Mouse (Mus musculus) testis, postnatal 10 days (tissue): ENCODE results near the gene Abtb1.

Experiments
- DNase-seq: peaks from one replicate; pipeline ENCODE4 v3.0.0; 2021; ENCODE audit warnings: low spot score

Abtb1 gene

DNA sequence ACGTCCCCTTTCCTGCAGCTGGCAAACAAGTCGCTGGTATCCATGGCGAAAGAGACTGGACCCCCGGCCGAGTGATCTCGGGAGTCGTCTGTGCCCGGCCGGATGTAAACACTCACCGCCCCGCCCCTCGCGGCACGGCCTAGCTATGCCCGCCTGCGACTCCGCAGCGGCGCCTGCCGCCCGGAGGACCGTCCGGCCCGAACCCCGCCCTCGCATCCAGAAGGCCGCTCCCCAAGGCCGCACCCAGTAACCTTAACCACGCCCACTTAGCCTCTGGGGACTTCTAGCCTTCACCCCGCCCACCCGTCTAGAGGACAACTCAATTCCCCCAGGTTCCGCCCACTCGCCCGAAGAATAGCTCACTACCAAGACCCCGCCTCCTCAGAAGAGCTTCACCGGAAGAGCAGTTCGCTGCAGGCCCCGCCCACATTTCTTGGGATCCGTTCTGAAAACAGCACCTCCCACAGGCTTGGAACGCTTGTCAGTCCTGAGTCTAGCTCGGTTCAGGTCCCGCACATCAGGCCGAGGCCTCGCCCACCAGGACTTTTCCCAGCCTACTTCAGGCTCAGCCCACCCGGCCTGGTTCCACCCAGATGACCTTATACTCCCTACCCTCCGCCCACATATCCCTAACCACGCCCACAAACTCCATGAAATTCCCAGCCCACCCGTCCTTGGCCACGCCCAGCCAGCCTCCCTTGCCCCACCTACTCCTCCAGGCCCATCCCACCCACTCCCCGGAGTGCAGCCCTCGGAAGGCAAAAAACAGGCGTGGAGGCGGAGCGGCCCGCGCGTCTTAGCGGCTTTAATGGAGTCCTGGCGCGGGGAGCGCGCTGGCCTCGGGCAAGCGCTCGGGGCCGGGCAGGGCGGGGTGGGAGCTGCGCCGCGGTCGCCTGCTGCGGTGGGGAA, at the start of gene Abtb1:
Gene Abtb1, minus strand, starts transcription at position 204 of the 909 bp plus-strand sequence.
- peak; percentile 100 for DNase-seq

DNA sequence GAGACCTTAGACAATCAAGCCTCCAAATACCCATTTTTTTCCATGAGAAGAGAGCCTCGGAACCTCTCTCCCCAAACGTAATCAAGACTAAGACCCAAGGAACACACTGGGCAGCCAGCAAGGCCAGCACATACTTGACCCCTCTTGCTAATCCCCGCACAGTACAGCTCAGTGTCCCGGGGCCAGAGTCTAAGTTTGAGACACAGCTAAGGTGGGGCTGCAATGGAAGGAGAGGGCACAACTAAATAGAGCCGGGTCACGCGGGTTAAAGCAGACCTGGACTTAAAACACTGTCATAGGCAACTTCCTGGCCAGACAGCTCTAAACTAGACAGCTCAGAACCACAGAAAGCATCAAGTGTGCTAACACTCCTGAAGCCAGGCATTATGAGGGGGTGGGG, 49.0 kb upstream of the Abtb1 start:
- DNase-seq, result no peak

DNA sequence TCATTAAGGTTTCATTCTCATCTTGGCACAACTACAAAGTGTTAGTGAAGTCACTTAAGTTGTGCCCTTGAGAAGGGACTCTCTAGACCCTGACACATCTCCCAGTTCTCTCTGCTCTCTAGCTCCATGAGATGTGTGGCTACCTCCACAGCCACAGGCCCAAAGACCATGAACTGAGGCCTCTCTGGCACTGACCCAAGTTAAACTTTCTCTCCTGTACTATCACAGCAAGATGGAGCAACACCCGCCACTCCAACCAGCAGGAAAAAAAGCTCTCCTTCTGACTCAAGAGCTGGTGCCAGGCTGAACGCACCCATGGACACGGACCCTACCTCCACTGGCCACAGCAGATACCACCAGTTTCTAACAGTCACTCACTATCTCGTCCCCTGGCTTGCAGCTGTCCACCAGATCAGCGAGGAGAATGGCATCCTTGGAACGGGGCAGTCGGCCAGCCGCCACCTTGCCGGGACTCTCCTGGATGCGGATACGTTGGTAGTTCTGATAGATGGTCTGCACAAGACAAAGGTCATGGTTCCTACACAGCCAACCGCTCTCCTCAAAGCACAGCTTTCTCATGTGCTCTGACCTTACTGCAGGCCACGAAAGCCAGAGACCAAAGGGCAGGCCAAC, 47.7 kb upstream of the Abtb1 start:
- DNase-seq, result no peak

DNA sequence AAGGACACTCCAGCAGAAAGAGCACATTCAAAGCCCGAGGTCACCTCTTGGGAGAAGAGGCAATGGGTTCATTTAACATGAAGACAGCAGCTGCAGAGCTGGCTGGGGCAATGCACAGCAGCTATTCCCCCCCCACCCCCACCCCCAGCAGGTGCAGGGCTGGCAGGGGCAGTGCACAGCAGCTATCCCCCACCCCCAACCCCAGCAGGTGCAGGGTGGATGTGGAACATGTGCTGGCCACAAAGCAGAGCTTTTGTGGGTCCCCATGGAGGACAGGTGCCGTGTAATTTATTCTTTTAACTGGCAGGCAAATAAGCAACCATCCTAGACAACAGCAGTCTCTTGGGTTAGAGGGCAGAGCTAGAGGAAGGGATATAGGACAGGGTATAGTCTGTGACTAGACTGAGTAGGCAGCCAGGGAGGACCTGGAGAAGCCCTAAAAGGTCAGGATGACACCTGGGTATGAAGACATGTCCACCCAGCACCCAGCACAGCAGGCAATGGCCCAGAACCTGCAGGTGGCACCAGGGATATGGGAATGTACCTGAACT, 44.7 kb upstream of the Abtb1 start:
- DNase-seq, result no peak

DNA sequence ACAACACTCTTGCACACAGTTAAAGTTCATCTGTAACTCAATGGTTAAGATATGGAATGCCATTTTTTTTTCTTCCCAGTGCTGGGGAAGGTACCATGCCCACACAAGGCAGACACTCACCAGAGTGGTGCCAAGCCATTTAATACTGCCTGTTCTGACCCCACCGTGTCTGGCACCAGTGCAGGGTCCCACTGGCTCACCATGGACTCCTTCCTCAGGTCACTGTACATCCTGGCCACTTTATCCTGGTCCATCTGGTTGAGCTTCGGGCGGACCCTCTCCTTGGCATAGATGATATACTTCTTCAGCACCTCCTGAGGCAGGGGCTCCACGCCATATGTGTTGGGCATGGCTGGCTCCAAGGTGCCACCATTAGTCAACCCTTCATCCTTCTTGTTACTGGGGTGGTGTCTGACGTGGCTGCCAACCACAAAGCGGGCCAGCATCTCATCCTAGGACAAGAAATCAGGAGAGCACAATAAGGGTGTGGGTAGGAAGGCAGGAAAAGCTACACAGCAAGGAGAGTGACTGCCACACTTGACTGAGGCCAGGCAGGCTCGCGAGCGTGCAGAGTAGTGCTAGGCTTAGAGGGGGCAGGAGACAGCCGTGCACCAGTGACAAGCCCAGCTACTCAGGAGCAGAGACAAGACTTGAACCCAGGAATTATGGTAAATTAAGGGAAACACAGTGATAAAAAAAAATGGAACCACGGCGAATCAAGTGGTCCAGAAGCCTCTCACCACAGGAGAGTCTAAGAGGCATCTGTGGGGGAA, 44.0 kb upstream of the Abtb1 start:
- DNase-seq, result no peak

DNA sequence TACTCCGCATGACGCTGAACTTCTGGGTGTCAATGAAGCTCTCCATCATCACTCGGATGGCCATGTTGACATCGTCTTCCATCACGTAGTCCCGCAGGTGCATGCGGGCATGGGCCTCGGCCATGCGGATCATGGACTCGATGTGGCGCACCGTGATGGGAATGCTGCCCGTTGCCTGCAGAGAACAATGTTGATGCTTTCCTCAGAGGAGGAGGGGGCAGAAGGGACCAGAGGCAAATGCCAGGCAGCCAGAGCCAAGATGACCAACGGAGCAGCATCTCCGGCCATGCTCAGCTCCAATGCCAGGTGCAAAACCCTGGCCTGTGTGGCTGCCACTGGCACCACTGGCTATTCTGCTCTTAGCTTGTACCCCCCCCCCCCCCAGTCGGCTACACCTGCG, 42.9 kb upstream of the Abtb1 start:
- DNase-seq, result no peak

DNA sequence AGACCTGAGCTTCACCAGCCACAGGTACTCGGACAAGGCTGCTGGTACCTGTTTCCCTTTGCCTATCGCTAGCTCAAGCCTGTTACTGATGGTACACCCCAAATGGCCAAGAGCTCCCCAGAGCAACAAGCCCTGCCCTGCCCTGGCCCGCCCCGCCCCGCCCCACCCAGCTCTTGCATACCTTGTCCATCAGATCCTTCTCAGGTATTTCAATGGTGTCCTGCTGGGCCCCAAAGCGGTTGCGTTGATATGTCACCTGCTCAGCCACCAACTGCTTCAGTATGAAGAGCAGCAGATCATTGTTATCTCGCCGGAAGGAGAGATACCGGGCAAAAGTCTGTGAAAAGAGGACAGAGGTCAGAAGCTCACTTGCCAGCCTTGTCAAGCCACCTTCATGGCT, 42.4 kb upstream of the Abtb1 start:
- no peak for DNase-seq

DNA sequence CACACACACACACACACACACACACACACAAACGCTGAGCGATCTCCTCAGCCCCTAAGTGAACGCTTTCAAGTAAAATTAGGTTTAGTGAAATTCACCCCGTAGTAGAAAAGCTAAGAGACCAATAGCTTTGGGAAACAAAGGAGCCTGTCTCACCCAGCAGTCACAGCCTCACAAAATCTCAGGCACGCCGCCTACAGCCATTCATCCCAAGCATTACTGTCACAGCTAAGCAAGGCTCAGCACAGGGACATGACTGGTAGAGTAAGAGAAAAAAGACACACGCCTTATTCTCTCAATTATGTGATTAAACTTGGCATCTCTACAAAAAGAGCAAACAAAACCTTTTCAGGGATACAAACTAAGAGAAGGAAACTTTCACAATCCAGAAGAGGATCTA, 39.5 kb upstream of the Abtb1 start:
- DNase-seq, result no peak

DNA sequence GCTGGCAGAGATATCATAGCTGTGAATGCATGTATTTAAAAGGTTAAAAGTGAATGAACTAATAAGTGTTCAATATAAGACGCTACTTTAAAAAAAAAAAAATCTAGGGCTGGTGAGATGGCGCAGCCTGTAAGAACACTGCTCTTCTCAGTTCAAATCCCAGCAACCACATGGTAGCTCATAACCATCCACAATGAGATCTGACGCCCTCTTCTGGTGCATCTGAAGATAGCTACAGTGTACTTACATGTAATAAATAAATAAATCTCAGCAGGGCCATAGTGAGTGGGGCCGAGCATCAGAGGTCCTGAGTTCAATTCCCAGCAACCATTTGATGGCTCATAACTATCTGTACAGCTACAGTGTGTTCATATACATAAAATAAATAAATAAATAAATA, 37.7 kb upstream of the Abtb1 start:
- no peak for DNase-seq

DNA sequence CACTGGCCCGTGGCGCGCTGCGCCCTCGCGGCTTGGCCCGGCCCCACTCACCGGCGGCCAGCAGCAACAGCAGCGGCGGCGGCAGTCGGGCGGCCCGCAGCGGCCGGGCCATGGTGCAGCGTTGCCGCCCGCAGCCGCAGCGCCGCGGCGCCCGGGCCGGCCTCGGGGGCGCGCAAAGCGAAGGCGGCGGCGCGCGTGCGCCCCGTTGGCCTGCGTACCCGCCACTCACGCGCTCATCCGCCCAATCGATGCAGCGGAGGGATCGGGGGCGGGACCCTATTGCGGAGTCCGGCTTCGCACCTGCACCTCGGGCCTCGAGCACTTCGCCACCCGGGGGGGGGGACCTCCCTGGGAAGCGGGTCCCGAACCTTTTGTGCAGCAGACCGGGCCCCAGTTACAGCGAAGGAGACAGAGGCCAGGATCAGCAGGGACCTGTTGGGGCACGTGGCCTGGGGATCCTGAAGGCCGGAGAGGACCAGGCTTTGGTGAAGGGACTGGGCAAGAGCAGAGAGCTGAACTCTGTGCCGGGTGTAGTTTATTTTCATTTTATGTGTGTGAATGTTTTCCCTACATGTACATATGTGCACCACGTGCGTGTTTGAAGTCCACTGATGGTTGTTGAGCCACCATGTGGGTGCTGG, 33.2 kb upstream of the Abtb1 start, which contains the start of gene Podxl2:
Gene Podxl2, minus strand, starts transcription at position 177 of the 641 bp plus-strand sequence.
- DNase-seq, result peak; percentile 87

DNA sequence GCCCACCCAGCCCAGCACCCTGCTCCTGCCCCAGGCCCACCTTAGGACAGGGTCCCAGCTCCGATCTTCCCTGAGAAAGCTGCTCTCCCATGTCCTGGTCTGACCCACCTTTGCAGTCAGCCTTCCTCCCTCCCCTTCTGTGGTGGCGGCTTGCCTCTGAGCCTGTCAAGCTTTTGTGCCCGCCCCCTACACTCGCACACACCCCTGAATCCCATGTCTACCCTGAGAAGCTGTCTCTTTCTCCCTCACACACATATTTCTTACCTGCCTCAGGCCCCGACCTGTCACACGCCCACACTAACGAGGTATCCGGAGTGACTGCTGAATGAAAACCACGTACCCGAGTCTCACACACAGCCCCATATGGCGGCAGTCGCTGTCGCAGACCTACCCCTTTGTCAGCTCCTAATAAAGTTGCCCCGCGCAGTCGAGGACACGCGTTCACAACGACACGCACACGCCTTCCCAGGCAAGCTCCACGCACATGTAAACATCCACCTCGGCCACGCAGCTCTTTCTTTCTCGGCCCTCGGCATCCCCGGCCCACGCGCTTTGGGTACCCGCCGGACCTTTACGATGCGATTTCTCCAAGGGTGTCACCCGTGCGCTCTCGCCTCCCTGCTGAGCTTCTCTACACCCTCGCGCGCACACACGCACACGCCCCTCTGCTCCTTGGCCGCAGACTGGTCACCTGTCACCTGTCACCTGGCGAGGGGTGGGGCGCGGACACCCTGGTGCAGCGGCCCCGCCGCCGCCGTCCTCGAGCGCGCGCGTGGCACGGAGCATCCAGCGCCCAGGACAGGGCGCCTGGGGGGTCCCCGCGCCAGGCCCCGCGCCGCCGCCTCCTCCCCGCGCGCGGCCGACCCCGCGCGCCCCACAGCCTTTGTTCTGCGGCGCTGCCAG, 32.4 kb upstream of the Abtb1 start:
- DNase-seq, result no peak

DNA sequence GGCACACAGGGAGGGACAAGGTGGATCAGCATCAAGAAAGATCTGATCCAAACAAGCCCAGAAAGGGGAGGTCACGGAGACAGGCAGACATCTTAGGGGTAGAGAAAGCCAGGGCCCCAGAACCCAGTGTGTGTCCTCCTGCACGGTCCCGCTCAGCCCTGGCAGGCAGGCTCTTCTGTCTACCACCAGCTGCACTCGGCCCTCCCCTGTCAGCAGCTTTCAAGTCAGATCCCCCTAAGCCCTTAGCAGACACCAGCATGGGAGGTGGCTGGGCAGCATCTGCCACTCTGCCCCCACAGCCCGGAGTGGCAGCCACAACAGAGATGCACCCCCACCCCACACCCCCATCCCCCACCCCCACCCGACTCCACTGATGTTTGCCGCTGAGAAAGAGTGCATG, 31.0 kb upstream of the Abtb1 start:
- DNase-seq, result no peak

DNA sequence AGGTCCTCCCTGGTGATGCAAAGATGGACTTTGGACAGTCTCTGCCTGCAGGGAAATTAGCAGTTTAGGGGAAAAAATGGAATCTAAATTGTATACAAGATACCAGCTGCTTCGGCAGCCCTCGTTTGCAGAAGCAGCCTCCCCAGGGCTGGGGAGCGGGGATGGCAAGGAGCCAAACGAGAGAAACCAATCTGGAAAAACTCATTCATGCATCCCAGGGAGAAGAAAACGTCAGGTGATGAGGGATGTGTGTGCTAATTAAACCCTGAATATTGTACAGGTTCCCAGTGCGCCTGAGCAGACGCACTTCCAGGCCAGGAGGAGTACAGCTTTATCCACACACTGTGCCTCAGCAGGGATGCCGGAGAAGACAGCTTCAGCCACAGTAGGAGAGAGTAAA, 29.8 kb upstream of the Abtb1 start:
- DNase-seq, result no peak

DNA sequence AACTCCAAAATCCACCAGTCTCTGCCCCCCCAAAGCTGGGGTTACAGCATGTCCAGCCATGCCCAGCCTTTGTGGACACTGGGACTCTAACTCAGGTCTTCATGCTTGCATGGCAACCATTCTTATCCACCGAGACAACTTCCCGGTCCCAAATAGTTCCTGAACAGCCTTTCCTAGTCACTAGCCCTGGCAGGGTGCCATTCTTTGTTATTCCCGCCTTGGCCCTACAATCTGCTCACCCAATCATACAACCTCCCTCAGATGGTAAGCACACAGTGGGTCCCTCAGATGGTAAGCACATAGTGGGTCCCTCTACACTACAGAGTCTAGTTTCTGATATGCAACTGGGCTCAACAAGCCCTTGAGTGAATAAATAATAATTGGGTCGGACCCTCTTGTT, 28.8 kb upstream of the Abtb1 start:
- no peak for DNase-seq

DNA sequence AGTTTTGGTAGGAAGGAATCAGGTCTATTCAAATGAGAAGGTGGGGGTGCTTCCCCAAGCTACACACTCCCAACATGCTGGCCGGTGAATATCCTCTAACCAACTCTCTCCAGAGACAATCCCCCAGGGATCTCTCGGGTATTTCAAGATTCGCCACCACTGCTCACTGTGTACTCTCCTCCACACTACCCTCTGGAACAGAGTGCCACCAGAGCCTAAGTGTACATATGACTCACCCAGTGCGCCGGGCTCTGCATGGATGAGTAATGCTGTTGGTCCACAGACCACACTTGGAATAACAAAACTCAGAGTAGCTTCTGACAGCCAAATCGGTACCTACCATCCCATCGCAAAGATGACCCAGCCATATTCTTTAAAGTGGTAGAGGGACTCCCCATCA, 27.7 kb upstream of the Abtb1 start:
- no peak for DNase-seq

DNA sequence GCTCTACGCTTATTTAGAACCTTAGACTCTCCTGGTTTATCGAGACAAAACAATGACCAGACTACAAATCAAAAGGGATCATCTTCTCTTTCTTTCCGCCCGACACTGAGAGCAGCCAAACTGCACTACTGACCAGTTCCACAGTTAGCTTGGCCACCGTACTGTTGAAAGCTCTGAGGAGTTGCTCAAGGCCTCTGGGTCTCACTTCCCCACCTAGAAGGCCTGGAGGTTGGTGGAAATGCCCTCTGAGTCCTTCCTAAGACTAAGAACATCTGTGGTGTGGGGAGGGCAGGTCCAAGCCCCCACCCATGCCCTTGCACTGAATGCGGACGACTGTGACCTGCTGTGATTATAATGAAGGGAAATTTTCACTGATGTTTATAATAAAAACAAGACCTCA, 23.9 kb upstream of the Abtb1 start:
- DNase-seq, result no peak

DNA sequence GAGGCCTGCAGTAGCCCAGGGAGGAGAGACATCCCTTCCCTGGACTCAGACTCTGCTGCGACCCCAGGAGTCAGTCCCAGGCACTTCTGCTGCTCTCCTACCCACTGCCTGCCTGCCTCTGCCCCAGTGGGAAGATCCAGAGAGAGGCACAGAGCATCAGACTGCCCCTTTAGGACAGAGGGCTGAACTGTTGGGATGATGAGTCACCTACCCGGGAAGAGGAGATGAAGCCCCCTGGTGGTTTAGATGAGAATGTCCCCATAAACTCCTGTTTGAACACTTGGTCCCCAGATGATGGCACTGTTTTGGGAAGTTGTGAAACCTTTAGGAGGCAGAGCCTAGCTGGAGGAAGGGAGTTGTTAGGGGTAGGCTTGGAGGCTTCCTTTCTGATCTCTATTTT, 19.1 kb upstream of the Abtb1 start:
- DNase-seq, result no peak

DNA sequence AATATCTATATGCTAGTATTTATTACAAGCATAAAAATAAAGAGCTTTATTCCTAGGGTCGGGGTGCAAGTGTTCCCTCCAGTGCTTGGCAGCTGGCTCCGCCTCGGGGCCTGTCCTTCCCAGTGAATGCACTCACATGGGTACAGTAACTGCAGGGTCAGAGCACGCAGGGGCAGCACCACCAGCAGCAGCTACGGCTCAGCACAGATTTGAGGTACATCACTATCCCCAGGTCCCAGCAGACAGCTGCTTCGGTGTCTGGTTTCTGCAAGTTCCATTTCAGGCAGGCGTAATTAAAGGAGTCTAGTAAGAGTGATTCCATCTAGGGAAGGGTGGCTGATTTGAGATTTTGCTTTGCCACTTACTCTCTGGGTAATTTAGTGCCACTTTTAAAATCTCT, 16.6 kb upstream of the Abtb1 start:
- DNase-seq, result no peak

DNA sequence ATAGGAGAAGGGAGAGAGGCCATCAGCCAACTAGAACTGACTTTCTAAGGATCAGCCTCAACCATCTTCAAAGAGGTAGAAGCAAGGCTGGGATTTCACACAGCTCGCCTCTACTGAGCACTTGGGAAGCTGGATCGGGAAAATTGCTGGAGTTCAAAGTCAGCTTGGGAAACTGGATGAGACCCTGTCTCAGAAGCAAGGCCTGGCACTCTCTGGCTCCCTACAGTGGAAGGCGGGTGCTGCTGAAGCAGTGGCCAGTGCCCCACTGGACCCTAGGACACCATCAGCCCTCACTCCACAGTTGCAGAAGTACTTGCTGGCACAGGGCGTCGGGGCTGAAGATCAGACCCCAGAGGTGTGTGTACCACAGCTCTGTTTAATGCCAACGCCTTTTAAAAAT, 16.0 kb upstream of the Abtb1 start:
- DNase-seq, result no peak

DNA sequence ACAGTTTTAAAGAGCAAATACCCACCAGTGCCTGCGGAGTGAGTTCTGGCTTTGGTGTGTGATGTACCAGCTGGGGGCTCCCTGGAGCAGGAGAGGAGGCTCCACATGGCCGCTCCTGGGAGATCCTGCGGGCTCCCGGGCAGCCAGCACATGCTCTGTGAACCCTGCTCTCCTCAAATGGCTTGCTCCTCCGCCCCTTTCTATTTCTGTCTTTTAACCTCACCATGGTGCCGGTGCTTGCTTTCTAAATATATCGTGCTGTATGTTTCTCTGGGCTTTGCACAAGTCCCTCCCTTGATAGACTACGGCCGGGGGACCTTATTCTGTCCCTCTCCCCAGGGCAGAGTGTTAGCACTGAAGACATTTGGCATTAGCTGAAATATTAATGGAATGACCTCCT, 15.5 kb upstream of the Abtb1 start:
- no peak for DNase-seq

DNA sequence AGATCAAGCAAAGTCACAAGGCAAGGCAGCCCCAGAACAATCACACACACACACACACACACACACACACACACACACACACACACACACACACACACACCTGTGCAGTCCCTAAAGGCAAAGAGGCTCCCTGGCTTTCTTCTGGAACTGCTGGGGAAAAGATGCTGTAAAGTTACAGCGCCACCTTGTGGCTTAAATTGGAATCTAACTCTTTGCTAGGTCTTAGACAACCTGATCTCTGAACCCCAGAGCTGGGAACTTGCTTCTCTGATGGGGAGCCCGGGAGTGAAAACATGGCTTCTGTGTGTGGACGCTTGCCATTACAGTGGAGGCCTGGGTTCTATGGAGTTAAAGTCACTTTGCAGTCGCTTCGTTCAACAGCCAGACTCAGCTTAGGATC, 13.9 kb upstream of the Abtb1 start:
- peak; percentile 80 for DNase-seq
